Comparison of ENCODE assay signal across 9 mouse cellular contexts in the genomic region with DNA sequence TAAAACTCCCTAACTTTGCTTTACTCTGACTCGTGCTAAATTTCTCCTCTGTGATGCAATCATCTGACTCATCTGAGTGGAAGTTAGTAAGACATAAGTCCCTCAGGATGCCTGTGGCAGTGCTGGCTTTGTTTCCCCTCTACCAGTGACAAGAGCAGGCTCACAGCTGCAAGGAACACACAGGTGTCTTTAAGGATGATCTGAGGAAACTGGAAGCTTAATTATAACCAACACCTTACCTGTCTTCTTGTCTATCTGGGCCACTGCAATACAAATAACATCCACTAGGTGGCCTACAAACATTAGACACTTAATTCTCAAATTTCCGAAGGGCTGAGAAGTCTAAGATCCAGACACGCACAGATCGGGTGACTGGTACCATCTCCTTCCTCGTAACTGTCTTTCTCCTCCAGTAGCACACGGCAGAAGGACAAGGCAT. TPM values are rescaled to one million over a fixed set of nuclear protein-coding genes. Genes with fewer than 3 reads are reported as not detected.
DNase-seq lines count a peak whose midpoint lies in the region; ATAC-seq lines count a peak whose summit lies in the region.
"Had no signal": no experiment of that assay in that cellular context is flagged by ENCODE, and none has a peak within 500 bp of the region (broad histone marks: within the 10 kb centered on the region; RNA-seq: fewer than 3 reads in every experiment).

No protein-coding gene starts in this region.

- ATAC-seq in erythroid progenitor cell, adult 5-6 weeks (replicated peaks; ENCODE audit: low FRiP score, poor library complexity, severe bottlenecking) = peak; percentile 87

- H3K36me3 ChIP-seq in heart, embryonic 10.5 days = no peaks in the 10 kb centered on the region

- DNase-seq in heart, adult 8-10 months (ENCODE audit: low spot score) = peak; percentile 43
- no peak for DNase-seq in heart, embryonic 10.5 days (ENCODE audit: low spot score)
- DNase-seq in CD4-positive, CD25-positive, alpha-beta regulatory T cell, adult 2 months (ENCODE audit: low read depth, low spot score) = peak; percentile 85
- peak; percentile 13 to 16 for DNase-seq in adrenal gland, postnatal 36 days
- peak; percentile 74 for DNase-seq in kidney, postnatal 14 days
- DNase-seq in lung, postnatal 36 days = peak; percentile 83
- peak; percentile 29 for DNase-seq in telencephalon, adult 2 months (ENCODE audit: low read depth, low spot score)

- no peak overlapping the region for H3K4me3 ChIP-seq in heart, embryonic 10.5 days

- 45% methylated on average over 6 of the region's 6 CpGs for WGBS in heart, embryonic 10.5 days

- H3K9me3 ChIP-seq in heart, embryonic 10.5 days = no peaks in the 10 kb centered on the region

- H3K27me3 ChIP-seq in heart, embryonic 10.5 days (ENCODE audit: insufficient read depth, poor library complexity, severe bottlenecking) = no peaks in the 10 kb centered on the region

- no peak overlapping the region for H3K27ac ChIP-seq in heart, embryonic 10.5 days
- H3K27ac ChIP-seq: macrophage had no signal

- H3K4me1 ChIP-seq in heart, embryonic 10.5 days = no peaks in the 10 kb centered on the region

RNA-seq across cellular contexts. Expression of gene Rpl9-ps6, which starts 3.7 kb away (rescaled TPM):
- total RNA-seq in heart, adult 8-10 months (2022) = 10 to 100 TPM; 14.3 to 25.0 (median 19.3) TPM
- 47.9 and 55.7 TPM in 2 replicates for polyA plus RNA-seq in heart, embryonic 10.5 days (2016; fragmentation: Nextera tagmentation; extraction: Ambion mirVana)
- total RNA-seq in adrenal gland, postnatal 36 days (2021) = 10 to 100 TPM; 50.7 to 57.0 TPM
- 84.7 and 123 TPM in 2 replicates for total RNA-seq in erythroid progenitor cell, adult 5-6 weeks (2015; ENCODE audit: low replicate concordance)
- total RNA-seq in erythroid progenitor cell, adult 5-6 weeks (2017; ENCODE audit: low replicate concordance) = 19.6 and 57.5 TPM in 2 replicates

RNA-seq across cellular contexts. Expression of gene Minpp1, which starts 15.5 kb away (rescaled TPM):
- total RNA-seq in heart, adult 8-10 months (2022) = 10 to 100 TPM; 13.9 to 15.8 (median 15.3) TPM
- 75.0 and 85.1 TPM in 2 replicates for polyA plus RNA-seq in heart, embryonic 10.5 days (2016; fragmentation: Nextera tagmentation; extraction: Ambion mirVana)
- total RNA-seq in adrenal gland, postnatal 36 days (2021) = 10 to 100 TPM; 35.8 to 43.3 TPM
- 55.3 and 67.4 TPM in 2 replicates for total RNA-seq in erythroid progenitor cell, adult 5-6 weeks (2015; ENCODE audit: low replicate concordance)
- total RNA-seq in erythroid progenitor cell, adult 5-6 weeks (2017; ENCODE audit: low replicate concordance) = 49.5 and 71.1 TPM in 2 replicates
